Mouse (Mus musculus): ENCODE measurements around the gene Zscan10. TPM values are rescaled to one million over a fixed set of nuclear protein-coding genes. Genes with fewer than 3 reads are reported as not detected.
"Not testable (repeated sequence)": the region's sequence is repeated elsewhere in the genome, so short reads cannot be mapped to it uniquely, and the experiment has no call there.

The Zscan10 gene
- polyA plus RNA-seq, 1 experiment from 2014 or later, result 0.20 TPM

DNA sequence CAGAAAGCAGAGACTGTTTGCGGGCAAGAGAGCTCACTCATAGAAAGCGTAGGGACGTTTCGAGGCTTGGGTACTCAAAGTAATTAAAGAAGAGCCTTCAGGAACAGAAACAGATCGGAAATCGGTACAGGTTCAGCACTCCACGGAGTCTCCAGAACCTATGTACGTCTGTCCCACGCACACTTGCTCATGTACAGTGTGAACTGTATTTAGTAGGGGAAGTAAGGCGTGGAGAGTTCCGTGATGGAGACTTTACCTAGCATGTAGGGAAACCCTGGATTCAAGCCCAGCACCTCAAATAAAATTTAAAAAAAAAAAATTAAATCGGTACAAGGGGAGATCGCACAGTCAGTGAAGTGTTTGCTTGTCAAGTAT lies 7.7 kb upstream of the Zscan10 start:
- Histone ChIP-seq H3K27ac (peak overlapping the region; percentile 81), H3K27me3 (no peaks in the 10 kb centered on the region), H3K4me1 (no peaks in the 10 kb centered on the region), H3K9me3 (no peaks in the 10 kb centered on the region), H3K9ac (peak overlapping the region; percentile 42; the same call in 1 of the 2 replicates), H3K4me2 (replicated peaks) (peak overlapping the region; percentile 67), H3K36me3 (no peaks in the 10 kb centered on the region), H3K4me3 (peak overlapping the region; percentile 46)
- ATAC-seq (ENCODE audit: insufficient number of reproducible peaks, insufficient read depth, low FRiP score, low TSS enrichment), result peak; percentile 54
- 16% methylated on average over 13 of the region's 13 CpGs for WGBS

DNA sequence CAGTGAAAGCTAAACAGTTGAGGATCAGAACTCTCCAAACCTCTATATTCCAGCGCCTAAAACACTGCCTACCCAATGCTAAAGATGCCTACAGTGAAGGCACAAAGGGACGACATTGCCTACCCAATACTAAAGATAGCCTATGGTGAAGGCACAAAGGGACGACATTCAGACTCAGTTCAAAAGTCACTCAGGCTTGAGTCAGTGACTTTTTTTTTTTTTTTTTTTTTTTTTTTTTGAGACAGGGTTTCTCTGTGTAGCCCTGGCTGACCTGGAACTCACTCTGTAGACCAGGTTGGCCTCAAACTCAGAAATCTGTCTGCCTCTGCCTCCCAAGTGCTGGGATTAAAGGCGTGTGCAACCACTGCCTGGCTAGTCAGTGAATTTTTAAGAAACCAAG lies 5.5 kb upstream of the Zscan10 start:
- H3K4me1 ChIP-seq; H3K9me3 ChIP-seq; H3K4me3 ChIP-seq; H3K4me2 ChIP-seq (replicated peaks); H3K27me3 ChIP-seq; H3K9ac ChIP-seq; ATAC-seq (ENCODE audit: insufficient number of reproducible peaks, insufficient read depth, low FRiP score, low TSS enrichment); H3K27ac ChIP-seq; H3K36me3 ChIP-seq: not testable (repeated sequence)
- 83% methylated on average over 4 of the region's 4 CpGs for WGBS

DNA sequence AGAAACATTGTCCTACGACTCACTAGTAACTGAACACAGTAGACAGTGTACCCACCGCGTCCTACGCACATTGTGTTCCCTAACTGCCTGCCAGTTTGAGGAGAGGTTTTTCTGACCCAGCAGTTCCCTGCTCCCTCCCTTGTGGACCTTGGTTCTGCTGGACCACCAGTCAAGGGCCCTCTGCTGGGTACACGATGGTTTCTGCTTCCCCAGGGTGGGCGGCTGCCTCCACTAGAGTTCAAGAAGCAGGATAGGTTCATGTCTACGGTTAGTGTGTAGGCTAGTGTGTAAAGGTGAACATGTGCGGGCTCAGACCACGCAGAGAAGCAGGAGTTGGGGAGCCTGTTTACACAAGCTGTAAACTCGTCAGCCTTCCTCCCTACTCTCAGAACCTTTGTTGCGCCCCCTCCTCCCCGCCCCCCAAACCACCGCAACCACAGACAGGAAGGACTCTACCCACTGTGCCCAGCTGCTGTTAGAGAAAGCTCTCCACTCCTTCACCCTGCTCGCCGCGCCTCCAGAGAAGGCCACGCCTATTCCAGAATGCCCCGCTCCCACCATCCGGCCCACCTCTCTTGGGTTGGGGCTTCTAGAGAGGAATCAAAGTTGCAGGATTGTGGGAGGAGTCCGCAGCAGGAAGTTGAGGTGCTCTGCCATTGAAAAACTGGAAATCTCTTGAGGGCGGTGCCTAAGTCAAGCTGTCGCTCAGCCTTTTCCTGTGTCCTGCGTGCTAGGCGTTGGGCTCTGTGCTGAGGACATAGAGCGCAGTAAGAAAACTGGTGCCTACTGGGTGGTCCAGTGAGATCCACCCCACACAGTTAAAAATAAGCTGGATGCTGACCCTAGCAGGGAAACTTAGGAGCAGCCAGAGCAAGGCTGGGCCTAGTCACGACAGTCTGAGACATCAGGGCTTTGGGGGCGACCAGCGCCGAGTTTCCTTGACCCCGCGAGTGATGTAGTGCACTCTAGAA lies 1.8 kb upstream of the Zscan10 start, which contains the start of gene Zfp13:
Gene Zfp13, minus strand, starts transcription at position 906 of the 971 bp plus-strand sequence.
- Histone ChIP-seq H3K36me3 (no peaks in the 10 kb centered on the region), H3K4me3 (peak within 1 kb of the TSS; percentile 42), H3K27me3 (no peaks in the 10 kb centered on the region), H3K9me3 (no peaks in the 10 kb centered on the region), H3K4me1 (0 out of 2 replicates have a peak, but pooled peaks cover 8% of the 10 kb centered on the region), H3K27ac (peak within 1 kb of the TSS; percentile 90), H3K9ac (peak within 1 kb of the TSS; percentile 53), H3K4me2 (replicated peaks) (peak within 1 kb of the TSS; percentile 67)
- WGBS, result 7% methylated on average over 30 of the region's 31 CpGs
- ATAC-seq (ENCODE audit: insufficient number of reproducible peaks, insufficient read depth, low FRiP score, low TSS enrichment), result peak; percentile 94

GRCm38 (mm10) chr17:23599605-23600063 lies 1.0 kb upstream of the Zscan10 start:
- 36% methylated on average over 7 of the region's 7 CpGs for WGBS

DNA sequence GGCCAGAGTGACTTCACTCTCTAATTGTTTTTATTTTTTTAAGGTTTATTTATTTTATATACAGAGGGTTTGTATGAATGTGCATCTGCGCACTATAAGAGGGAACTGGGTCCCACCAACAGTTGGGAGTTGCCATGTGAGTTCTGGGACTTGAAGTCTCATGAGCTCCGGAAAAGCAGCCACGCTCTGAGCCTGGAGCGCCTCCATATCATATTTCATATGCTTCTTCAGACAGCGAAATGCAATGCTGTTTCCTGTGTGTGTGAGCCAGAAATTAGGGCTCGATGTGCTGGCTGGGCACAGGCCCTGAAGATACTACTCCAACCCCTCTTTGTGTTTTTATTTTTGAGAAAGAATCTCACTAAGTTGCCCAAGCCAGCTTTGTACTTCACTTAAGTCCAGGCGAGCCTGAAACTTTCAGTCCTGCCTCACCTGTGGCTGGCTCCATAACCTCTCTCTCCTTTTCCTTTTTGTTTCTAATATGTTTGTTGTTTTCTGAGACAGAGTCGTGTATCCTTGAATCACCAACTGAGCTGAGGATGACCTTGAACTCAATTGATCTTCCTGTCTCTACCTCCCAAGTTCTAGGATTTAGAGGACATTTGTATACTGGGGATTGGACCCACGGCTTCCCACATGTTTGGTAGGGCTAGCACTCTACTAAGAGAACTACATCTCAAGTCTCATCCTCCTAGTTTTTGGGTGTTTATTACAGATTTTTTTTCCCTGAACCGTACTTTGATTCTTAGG lies 1.4 kb downstream of the Zscan10 start:
- Histone ChIP-seq H3K36me3 (no peaks in the 10 kb centered on the region), H3K27me3 (no peaks in the 10 kb centered on the region), H3K4me3 (no peak overlapping the region), H3K27ac (no peak overlapping the region), H3K9me3 (no peaks in the 10 kb centered on the region), H3K4me2 (replicated peaks) (no peak overlapping the region), H3K9ac (no peak overlapping the region), H3K4me1 (0 out of 2 replicates have a peak, but pooled peaks cover 8% of the 10 kb centered on the region)
- 31% methylated on average over 10 of the region's 10 CpGs for WGBS
- ATAC-seq (ENCODE audit: insufficient number of reproducible peaks, insufficient read depth, low FRiP score, low TSS enrichment), result no peak

More at GRCm38 (mm10) chr17:23599605-23600063, 1.0 kb upstream of the Zscan10 start:
- peak overlapping the region; percentile 52 for H3K9ac ChIP-seq
- ATAC-seq (ENCODE audit: insufficient number of reproducible peaks, insufficient read depth, low FRiP score, low TSS enrichment), result no peak
- H3K27ac ChIP-seq, result peak overlapping the region; percentile 90
- 0 out of 2 replicates have a peak, but pooled peaks cover 8% of the 10 kb centered on the region for H3K4me1 ChIP-seq
- no peaks in the 10 kb centered on the region for H3K36me3 ChIP-seq
- peak overlapping the region; percentile 67 for H3K4me2 ChIP-seq (replicated peaks)
- H3K9me3 ChIP-seq, result no peaks in the 10 kb centered on the region
- peak overlapping the region; percentile 42 for H3K4me3 ChIP-seq
- no peaks in the 10 kb centered on the region for H3K27me3 ChIP-seq

GRCm38 (mm10) chr17:23603077-23603476 lies 2.4 kb downstream of the Zscan10 start:
- Histone ChIP-seq H3K36me3 (no peaks in the 10 kb centered on the region), H3K9ac (no peak overlapping the region), H3K4me1 (0 out of 2 replicates have a peak, but pooled peaks cover 8% of the 10 kb centered on the region), H3K4me2 (replicated peaks) (no peak overlapping the region), H3K27ac (no peak overlapping the region), H3K27me3 (no peaks in the 10 kb centered on the region), H3K9me3 (no peaks in the 10 kb centered on the region), H3K4me3 (no peak overlapping the region)
- 18% methylated on average over 8 of the region's 8 CpGs for WGBS
- no peak for ATAC-seq (ENCODE audit: insufficient number of reproducible peaks, insufficient read depth, low FRiP score, low TSS enrichment)

DNA sequence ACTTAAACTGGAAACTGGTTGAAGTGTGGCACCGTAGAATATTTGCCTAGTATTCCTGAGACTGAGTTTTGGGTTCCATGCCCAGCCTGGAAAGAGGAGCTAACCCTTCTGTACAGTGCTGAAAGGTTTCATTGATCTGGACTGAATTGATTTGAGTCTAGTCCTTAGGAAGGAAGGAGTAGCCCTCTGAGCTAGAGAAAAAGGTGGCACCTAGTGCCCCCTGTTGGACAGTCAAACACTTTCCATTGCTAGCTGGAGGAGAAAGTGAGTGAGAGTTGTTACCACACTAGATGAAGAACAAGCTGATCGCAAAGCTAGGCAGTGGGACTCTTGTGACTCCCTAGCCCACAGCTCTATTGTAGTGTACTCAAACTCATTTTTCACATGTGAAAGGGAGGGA lies 2.9 kb downstream of the Zscan10 start:
- 0 out of 2 replicates have a peak, but pooled peaks cover 8% of the 10 kb centered on the region for H3K4me1 ChIP-seq
- H3K9me3 ChIP-seq, result no peaks in the 10 kb centered on the region
- WGBS, result 67% methylated on average over 2 of the region's 2 CpGs
- H3K4me3 ChIP-seq, result no peak overlapping the region
- no peak for ATAC-seq (ENCODE audit: insufficient number of reproducible peaks, insufficient read depth, low FRiP score, low TSS enrichment)
- no peak overlapping the region for H3K27ac ChIP-seq
- no peak overlapping the region for H3K4me2 ChIP-seq (replicated peaks)
- no peak overlapping the region for H3K9ac ChIP-seq
- H3K36me3 ChIP-seq, result no peaks in the 10 kb centered on the region
- H3K27me3 ChIP-seq, result no peaks in the 10 kb centered on the region

- Histone ChIP-seq H3K27me3 (no peaks in the 10 kb centered on the region), H3K9ac (no peak overlapping the region), H3K27ac (no peak overlapping the region), H3K4me2 (replicated peaks) (no peak overlapping the region), H3K36me3 (no peaks in the 10 kb centered on the region), H3K4me1 (0 out of 2 replicates have a peak, but pooled peaks cover 8% of the 10 kb centered on the region), H3K4me3 (no peak overlapping the region), H3K9me3 (no peaks in the 10 kb centered on the region)
- 68% methylated on average over 7 of the region's 7 CpGs for WGBS
- ATAC-seq (ENCODE audit: insufficient number of reproducible peaks, insufficient read depth, low FRiP score, low TSS enrichment), result no peak
Measured at GRCm38 (mm10) chr17:23604394-23604793, 3.7 kb downstream of the Zscan10 start.

DNA sequence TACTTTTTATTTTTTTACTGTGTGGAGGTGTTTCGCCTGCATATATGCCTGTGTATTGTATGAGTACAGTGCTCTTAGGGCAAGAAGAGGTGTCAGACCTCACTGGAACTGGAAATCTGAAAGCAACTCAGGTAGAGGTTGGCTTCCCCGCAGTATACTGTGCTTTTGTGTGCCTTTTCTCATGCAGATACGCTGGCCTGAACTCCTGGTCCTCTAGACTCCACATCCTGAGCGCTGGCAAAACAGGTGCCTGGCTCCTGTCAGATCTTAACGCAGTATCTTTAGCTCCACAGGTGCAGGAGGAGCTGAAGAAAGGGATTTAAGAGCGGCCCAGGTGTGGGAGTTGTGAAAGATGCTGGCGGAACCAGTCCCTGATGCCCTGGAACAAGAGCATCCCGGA lies 4.6 kb downstream of the Zscan10 start:
- 0 out of 2 replicates have a peak, but pooled peaks cover 8% of the 10 kb centered on the region for H3K4me1 ChIP-seq

GRCm38 (mm10) chr17:23609612-23610011 lies 9.0 kb downstream of the Zscan10 start:
- ATAC-seq (ENCODE audit: insufficient number of reproducible peaks, insufficient read depth, low FRiP score, low TSS enrichment), result no peak

More for the DNA sequence above, 4.6 kb downstream of the Zscan10 start:
- Histone ChIP-seq H3K27me3 (no peaks in the 10 kb centered on the region), H3K9ac (no peak overlapping the region), H3K9me3 (no peaks in the 10 kb centered on the region), H3K27ac (no peak overlapping the region), H3K4me3 (no peak overlapping the region), H3K4me2 (replicated peaks) (no peak overlapping the region), H3K36me3 (no peaks in the 10 kb centered on the region)
- WGBS, result 83% methylated on average over 8 of the region's 8 CpGs
- ATAC-seq (ENCODE audit: insufficient number of reproducible peaks, insufficient read depth, low FRiP score, low TSS enrichment), result no peak

GRCm38 (mm10) chr17:23610361-23610800 lies 9.7 kb downstream of the Zscan10 start:
- H3K9me3 ChIP-seq, result no peaks in the 10 kb centered on the region
- WGBS, result 85% methylated on average over 28 of the region's 28 CpGs
- H3K9ac ChIP-seq, result no peak overlapping the region
- 0 out of 2 replicates have a peak, but pooled peaks have one; percentile 60 for ATAC-seq (ENCODE audit: insufficient number of reproducible peaks, insufficient read depth, low FRiP score, low TSS enrichment)
- H3K36me3 ChIP-seq, result no peaks in the 10 kb centered on the region
- no peak overlapping the region for H3K27ac ChIP-seq
- no peaks in the 10 kb centered on the region for H3K27me3 ChIP-seq
- no peaks in the 10 kb centered on the region for H3K4me1 ChIP-seq
- no peak overlapping the region for H3K4me3 ChIP-seq
- no peak overlapping the region for H3K4me2 ChIP-seq (replicated peaks)

More at GRCm38 (mm10) chr17:23609612-23610011, 9.0 kb downstream of the Zscan10 start:
- no peaks in the 10 kb centered on the region for H3K4me1 ChIP-seq
- no peaks in the 10 kb centered on the region for H3K36me3 ChIP-seq
- no peaks in the 10 kb centered on the region for H3K27me3 ChIP-seq
- H3K9ac ChIP-seq, result no peak overlapping the region
- WGBS, result 94% methylated on average over 24 of the region's 24 CpGs
- H3K27ac ChIP-seq, result no peak overlapping the region
- no peak overlapping the region for H3K4me2 ChIP-seq (replicated peaks)
- H3K4me3 ChIP-seq, result no peak overlapping the region
- H3K9me3 ChIP-seq, result no peaks in the 10 kb centered on the region

Data from embryonic facial prominence, embryonic 12.5 days (tissue).